Mouse (Mus musculus) spleen, adult 2 months (tissue): ENCODE data around the gene Tmem200b.

Experiments used
- CTCF ChIP-seq: fragments of 200-500 bp; IDR thresholded peaks from 2 replicates; pipeline ENCODE4 v1.5.1; 2011; ENCODE audit warnings: mild to moderate bottlenecking, inconsistent platforms; ENCODE audit not compliant: insufficient read depth, insufficient read length, insufficient replicate concordance; ENCODE audit errors: extremely low read depth
- POLR2A ChIP-seq: fragments of 200-500 bp; IDR thresholded peaks from 2 replicates; pipeline ENCODE4 v1.6.1; 2011; ENCODE audit warnings: low read depth, low read length, inconsistent platforms

- TF ChIP-seq CTCF (no peak), POLR2A (no peak)
Measured at GRCm38 (mm10) chr4:131885376-131885775, 36.2 kb upstream of the Tmem200b start.
